Mouse (Mus musculus): ENCODE measurements at regions not wholly inside any gene's neighbourhood (a gene's known extent, or its start where the extent isn't known, plus 50 kb on each side); places are given as distances from the start of the nearest gene placed in this dataset.
"Not testable (repeated sequence)": the region's sequence is repeated elsewhere in the genome, so short reads cannot be mapped to it uniquely, and the experiment has no call there.

GRCm38 (mm10) chr15:3171774-3172173 is 96.6 kb upstream of the Selenop start:
- no peak for DNase-seq (ENCODE audit: low read depth)

DNA sequence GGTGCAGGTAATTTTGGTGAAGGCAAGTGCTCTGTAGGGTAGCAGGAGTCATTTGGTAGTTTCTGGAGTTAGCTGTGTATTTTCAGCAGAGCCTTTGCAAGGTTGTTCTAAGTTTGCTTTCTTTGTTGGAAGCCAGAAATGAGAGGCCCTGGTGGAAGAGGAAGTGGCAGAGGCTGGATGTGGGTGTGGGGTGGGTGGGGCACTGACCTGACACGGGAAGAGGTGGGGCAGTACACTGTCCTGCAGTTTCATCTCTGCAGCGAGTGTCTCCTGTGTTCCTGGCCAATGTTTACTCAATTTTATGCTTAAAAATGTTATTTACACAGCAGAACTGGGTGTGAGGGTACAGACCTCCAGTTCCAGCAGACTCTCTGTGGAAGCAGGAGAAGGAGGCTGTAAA is 94.3 kb upstream of the Selenop start:
- DNase-seq (ENCODE audit: low read depth) = no peak

DNA sequence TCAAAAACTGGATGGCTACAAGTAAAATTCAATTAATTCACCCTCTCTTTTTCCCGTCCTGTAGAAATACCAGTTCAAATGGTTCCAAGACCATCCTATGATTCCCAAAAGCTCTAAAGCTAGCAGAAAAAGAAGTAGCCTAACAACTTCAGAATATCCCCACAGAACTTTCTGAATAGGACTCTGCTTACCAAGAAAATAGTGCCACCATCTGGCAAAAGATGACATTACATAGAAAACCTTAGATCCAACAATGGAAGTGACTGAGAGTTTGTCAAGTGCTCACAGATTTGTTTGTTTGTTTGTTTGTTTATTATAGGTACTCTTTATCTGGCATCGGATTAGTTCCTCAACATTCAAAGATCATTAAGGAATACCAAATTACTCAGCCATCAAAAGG is 93.5 kb upstream of the Selenop start:
- DNase-seq (ENCODE audit: low read depth) = peak; percentile 77

DNA sequence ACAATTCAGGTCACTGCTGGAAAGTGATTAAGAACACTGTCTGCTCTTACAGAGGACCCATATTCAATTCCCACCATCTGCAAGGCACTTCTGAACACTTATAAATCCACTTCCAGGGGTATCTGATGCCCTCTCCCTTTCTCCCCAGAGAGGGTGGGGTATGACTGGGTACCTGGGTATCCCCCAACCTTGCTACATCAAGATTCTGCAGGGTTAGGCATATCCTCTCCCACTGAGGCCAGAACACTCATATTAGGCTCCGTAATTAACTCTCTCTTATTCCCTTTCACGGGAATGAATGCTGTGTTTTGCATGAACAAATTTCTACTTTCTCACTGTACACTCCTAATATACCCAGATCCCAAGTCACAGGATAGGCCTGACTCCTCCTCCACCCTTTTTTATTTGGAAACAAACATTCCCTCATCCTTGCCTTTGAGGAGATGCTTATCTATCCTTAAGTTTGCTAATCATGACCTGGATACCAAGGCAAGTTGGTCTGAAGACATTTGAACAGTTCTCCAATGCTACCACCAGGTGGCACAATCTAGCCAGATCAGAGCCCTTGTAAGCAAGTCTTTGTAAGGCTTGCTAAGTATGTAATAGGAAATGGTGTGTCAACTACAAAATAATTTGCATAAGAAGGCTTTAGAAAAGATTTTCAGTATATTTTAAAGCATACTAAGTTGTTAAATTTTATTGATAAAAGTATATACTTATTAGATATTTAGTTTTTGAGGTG is 66.3 kb upstream of the Selenop start:
- DNase-seq (ENCODE audit: low read depth) = peak; percentile 86

DNA sequence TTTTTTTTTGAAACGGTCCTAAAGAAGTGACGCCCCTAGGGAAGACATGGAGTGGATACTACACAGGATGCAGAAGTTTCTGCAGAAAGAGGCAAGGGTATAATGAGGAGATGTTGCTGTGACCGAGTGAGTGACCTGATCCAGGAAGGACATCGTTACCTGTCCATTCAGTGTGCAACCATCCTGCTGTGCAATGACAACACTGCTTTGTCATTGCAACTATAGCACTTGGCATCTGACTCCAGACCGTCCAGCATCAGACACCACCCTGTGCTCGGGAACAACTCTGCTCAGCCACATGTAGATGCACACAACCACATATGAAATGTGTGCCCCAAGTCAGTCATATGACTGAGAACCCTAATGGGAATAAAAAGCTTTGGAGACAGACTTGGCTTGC is 62.8 kb upstream of the Selenop start:
- no peak for DNase-seq (ENCODE audit: low read depth)

DNA sequence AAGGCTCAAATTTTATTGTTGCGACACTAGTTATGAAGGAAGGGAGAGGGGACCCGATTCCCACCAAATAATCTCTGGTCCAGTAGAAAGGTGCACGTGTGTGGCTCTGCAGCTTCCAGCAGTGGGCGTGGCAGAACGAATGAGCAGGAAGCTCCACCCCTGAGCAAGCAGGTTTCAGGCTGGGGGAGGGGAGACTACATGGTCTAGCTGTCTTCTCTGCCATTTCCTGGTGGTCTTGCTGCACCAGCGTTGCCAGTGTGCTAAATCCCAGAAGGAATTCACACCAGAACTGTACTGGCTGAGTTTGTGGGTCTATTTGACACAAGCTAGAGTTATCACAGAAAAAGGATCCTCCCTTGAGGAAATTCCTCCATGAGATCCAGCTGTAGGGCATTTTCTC is 62.3 kb upstream of the Selenop start:
- DNase-seq (ENCODE audit: low read depth) = not testable (repeated sequence)

GRCm38 (mm10) chr15:3213721-3214120 is 54.6 kb upstream of the Selenop start:
- peak; percentile 84 for DNase-seq (ENCODE audit: low read depth)

DNA sequence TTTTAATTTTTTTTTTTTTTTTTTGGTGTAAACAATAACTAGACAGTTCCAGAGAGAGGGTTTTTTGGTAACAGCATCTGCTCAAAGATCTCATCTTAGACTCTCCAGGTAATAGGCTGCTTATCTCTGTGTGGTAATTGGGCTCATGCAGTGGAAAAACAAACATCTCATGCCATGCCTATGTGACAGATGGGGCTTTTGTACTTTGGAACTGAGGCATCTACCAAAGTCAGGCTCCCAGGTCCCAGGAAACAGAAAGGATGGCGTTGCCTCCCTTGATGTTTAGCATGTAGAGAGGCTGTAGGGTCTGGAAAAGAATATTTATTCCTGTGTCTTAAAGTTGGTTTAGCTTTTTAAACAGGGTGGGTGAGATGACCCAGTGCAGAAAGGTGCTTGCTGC is 53.1 kb upstream of the Selenop start:
- no peak for DNase-seq (ENCODE audit: low read depth)

Data from NIH3T3 (cell line).